Mouse (Mus musculus): Measurements from ENCODE around the gene Sbno2.

DNA sequence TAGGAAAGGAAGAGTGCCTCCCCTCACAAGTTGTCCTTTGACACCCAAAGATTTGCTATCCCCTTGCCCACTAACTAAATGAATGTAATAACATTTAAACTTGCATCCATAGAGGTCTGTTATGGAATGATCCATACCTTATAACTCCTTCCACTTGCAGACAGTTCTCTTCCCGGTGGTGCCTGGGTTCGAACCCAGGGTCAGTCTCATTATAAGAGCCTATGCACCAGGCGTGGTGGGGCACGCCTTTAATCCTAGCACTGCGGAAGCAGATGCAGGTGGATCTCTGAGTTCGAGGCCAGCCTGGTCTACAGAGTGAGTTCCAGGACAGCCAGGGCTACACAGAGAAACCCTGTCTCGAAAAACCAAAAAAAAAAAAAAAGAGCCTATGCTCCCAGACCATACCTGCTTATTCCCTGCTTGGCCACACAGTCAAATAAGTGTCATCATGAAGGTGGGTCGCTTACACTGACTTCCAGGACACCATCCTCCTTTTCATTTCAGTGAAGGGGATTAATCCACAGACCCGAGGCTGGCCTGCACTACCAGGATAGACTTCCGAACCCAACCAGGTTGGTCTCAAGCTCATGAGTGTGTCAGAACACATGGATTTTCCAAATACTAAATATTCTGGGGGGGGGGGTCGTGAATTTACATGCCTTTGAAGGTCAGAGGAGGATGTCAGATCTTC is 34.7 kb upstream of the Sbno2 start:
- no peak for TF ChIP-seq CTCF (IDR thresholded peaks at IDR 0.05)
- no peak for TF ChIP-seq POLR2A (IDR thresholded peaks at IDR 0.05; ENCODE audit: insufficient read depth, low read depth, low read length)
- TF ChIP-seq EP300 (IDR thresholded peaks at IDR 0.05; ENCODE audit: insufficient read depth, low read depth, low read length) = no peak
